10 mouse cellular contexts compared by ENCODE assay signal in the genomic region with DNA sequence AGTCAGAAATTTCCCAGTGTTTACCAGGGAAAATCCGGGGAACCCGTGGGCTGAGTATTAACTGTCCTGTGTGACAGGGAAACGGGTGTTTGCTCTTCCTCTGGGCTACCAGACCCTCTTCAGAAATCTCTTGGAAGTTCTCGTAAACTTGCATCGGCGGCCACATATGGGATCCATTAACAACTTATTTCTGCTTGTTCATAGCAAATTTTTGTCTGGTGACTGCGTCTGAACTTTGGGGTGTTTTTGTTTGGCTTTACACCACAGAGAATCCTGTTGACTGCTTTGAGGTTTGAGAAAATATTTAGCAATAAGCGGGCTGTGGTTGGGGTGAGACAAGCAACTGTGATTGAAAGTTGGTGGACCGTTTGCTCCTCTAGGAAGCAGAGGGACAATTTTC.
DNase-seq lines count a peak whose midpoint lies in the region; ATAC-seq lines count a peak whose summit lies in the region.
"Had no signal": no experiment of that assay in that cellular context is flagged by ENCODE, and none has a peak within 500 bp of the region (broad histone marks: within the 10 kb centered on the region; RNA-seq: fewer than 3 reads in every experiment).

No protein-coding gene starts in this region.

- H3K4me3 ChIP-seq in limb, embryonic 10.5 days: peak overlapping the region; percentile 24

- peak; percentile 18 for DNase-seq in gastrocnemius, postnatal 25 days
- DNase-seq in gastrocnemius, postnatal 4 days (ENCODE audit: low spot score in 2 of 2): no peak
- DNase-seq in retina, embryonic 14.5 days (ENCODE audit: low spot score): peak; percentile 9
- no peak for DNase-seq in retina, postnatal 1 day
- DNase-seq in limb, embryonic 10.5 days (ENCODE audit: low spot score): peak; percentile 67
- DNase-seq in frontal cortex, postnatal 14 days (ENCODE audit: low spot score in 2 of 2): no peak
- no peak for DNase-seq in layer of hippocampus, postnatal 10 days (ENCODE audit: low spot score in 2 of 2)

- peak overlapping the region; percentile 82 for H3K27ac ChIP-seq in limb, embryonic 10.5 days
- H3K27ac ChIP-seq: liver, embryonic 14.5 days had no signal

- H3K4me1 ChIP-seq in limb, embryonic 10.5 days: peaks cover 84% of the 10 kb centered on the region

- H3K36me3 ChIP-seq in limb, embryonic 10.5 days: no peaks in the 10 kb centered on the region

- 10% methylated on average over 9 of the region's 9 CpGs for WGBS in limb, embryonic 10.5 days

- no peak for ATAC-seq in megakaryocyte progenitor cell, adult 5-6 weeks (replicated peaks; ENCODE audit: poor library complexity)
- ATAC-seq: inflammation-experienced regulatory T-cells, adult 6 months had no signal

- H3K9me3 ChIP-seq in limb, embryonic 10.5 days (replicated peaks): no peaks in the 10 kb centered on the region

- H3K27me3 ChIP-seq in limb, embryonic 10.5 days (ENCODE audit: low read depth, poor library complexity, severe bottlenecking): no peaks in the 10 kb centered on the region

Comparison
In these comparisons a context has a peak if more than half of its experiments do, and no peak if none do; other contexts are left out.
1. DNase-seq: peak in gastrocnemius, postnatal 25 days (single experiment), retina, embryonic 14.5 days (single experiment) and limb, embryonic 10.5 days (single experiment); none in gastrocnemius, postnatal 4 days (0 of 2), retina, postnatal 1 day (single experiment), frontal cortex, postnatal 14 days (0 of 2) and layer of hippocampus, postnatal 10 days (0 of 2).